Mouse (Mus musculus) kidney, embryonic 16.5 days (tissue): ENCODE data around the gene Neurl4. TPM values are rescaled to one million over a fixed set of nuclear protein-coding genes. Genes with fewer than 3 reads are reported as not detected.

Experiments
- ATAC-seq: fragments of 200-750 bp; cut with Nextera tagmentation; 2 replicates; pipeline ENCODE4 v1.8.0; 2017; ENCODE audit warnings: moderate TSS enrichment; ENCODE audit not compliant: low FRiP score, low TSS enrichment
- H3K27ac ChIP-seq: fragments of 300-500 bp; sonication (generic); 2 replicates; pipeline ENCODE4 v1.5.1; 2014; ENCODE audit warnings: low read length
- H3K27me3 ChIP-seq: fragments of 300-500 bp; sonication (generic); 2 replicates; pipeline ENCODE4 v1.6.1; 2014; ENCODE audit warnings: low read length, control low read depth, mixed read lengths; ENCODE audit not compliant: insufficient read depth
- H3K36me3 ChIP-seq: fragments of 300-500 bp; sonication (generic); 2 replicates; pipeline ENCODE4 v1.6.1; 2014; ENCODE audit warnings: low read length, control low read depth, mixed read lengths; ENCODE audit not compliant: insufficient read depth
- H3K4me1 ChIP-seq: fragments of 300-500 bp; sonication (generic); 2 replicates; pipeline ENCODE4 v1.6.1; 2014; ENCODE audit warnings: low read length, control low read depth, mixed read lengths; ENCODE audit not compliant: insufficient read depth
- H3K4me2 ChIP-seq: fragments of 300-500 bp; sonication (generic); replicated peaks from 2 replicates; pipeline ENCODE4 v1.6.1; 2014; ENCODE audit warnings: low read depth, low read length
- H3K4me3 ChIP-seq: fragments of 300-500 bp; sonication (generic); 2 replicates; pipeline ENCODE4 v1.5.1; 2014; ENCODE audit warnings: mild to moderate bottlenecking, low read length
- H3K9ac ChIP-seq: fragments of 300-500 bp; sonication (generic); replicated peaks from 2 replicates; pipeline ENCODE4 v1.6.1; 2014; ENCODE audit warnings: low read length
- H3K9me3 ChIP-seq: fragments of 300-500 bp; sonication (generic); 2 replicates; pipeline ENCODE4 v1.6.1; 2016; ENCODE audit warnings: low read length, control low read depth
- WGBS: fragments of 180-500 bp; shearing (Covaris S2); extraction: QIAGEN DNeasy Blood & Tissue Kit; methylation state at CpG from one replicate; pipeline ENCODE4 v1.1.7; 2014; 5-methylcytosine and 5-hydroxymethylcytosine counted together
- polyA plus RNA-seq: library from polyadenylated mRNA; unstranded; fragments of >200 nt; fragmentation: Nextera tagmentation; extraction: Ambion mirVana; gene quantifications from 2 replicates; pipeline ENCODE4 v1.2.1, GENCODE M21; 2015

The Neurl4 gene
- polyA plus RNA-seq, 1 experiment from 2014 or later: 12.8 TPM

- H3K27me3 ChIP-seq: no peaks in the 10 kb centered on the region
- H3K4me1 ChIP-seq: no peaks in the 10 kb centered on the region
- H3K9me3 ChIP-seq: no peaks in the 10 kb centered on the region
- 91% methylated on average over 2 of the region's 2 CpGs for WGBS
- no peak overlapping the region for H3K27ac ChIP-seq
- ATAC-seq: no peak
- no peak overlapping the region for H3K4me3 ChIP-seq
- H3K36me3 ChIP-seq: no peaks in the 10 kb centered on the region
- H3K9ac ChIP-seq: no peak overlapping the region
- no peak overlapping the region for H3K4me2 ChIP-seq
Measured at GRCm38 (mm10) chr11:69870289-69871069, 30.4 kb upstream of the Neurl4 start.

DNA sequence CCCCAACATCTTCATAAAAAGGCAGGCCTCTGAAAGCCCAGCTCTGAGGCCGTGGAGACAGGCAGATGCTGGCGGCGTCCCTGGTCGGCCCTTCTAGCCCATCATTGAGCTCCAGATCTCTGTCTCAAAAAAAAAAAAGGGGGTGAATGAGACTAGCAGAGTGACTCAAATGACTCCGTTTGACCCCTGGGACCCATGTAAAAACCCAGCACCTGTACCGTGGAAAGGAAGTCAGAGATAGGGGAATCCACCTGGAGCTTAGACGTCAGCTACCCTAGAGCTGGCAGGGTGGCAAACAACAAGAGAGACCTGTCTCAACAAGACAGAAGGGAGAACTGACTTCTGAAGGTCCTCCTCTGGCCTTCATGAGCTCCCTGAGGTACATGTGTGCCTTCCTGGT, 29.1 kb upstream of the Neurl4 start:
- Histone ChIP-seq H3K27me3 (no peaks in the 10 kb centered on the region), H3K9me3 (no peaks in the 10 kb centered on the region), H3K36me3 (no peaks in the 10 kb centered on the region), H3K9ac (no peak overlapping the region), H3K4me3 (no peak overlapping the region), H3K4me1 (peaks cover 12% of the 10 kb centered on the region; the same call in 1 of the 2 replicates), H3K27ac (no peak overlapping the region), H3K4me2 (no peak overlapping the region)
- ATAC-seq: no peak
- 90% methylated on average over 7 of the region's 7 CpGs for WGBS

GRCm38 (mm10) chr11:69872451-69872850, 28.4 kb upstream of the Neurl4 start:
- Histone ChIP-seq H3K4me2 (no peak overlapping the region), H3K36me3 (no peaks in the 10 kb centered on the region), H3K4me3 (no peak overlapping the region), H3K9ac (no peak overlapping the region), H3K27me3 (no peaks in the 10 kb centered on the region), H3K9me3 (no peaks in the 10 kb centered on the region), H3K27ac (no peak overlapping the region), H3K4me1 (peaks cover 17% of the 10 kb centered on the region)
- ATAC-seq: no peak
- WGBS: 57% methylated on average over 4 of the region's 4 CpGs

DNA sequence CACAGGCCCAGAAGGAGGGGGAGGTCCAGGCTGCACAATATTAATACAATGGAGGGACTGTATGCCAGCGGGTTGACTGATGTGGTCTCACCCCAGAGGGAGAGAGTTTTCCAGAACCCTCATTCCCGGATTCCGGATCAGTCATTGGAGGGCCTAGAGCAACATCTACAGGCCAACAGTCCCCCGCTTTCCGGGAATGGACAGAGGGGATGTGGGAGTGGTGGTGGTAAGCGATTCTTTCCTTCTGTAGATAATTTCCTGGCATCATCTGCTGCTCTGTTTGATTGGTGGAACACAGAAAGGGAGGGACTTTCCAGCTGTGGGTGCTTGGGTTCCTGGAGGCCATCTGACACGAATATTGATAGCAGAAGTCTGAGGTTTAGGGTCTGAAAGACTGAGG, 24.7 kb upstream of the Neurl4 start:
- H3K4me3 ChIP-seq: no peak overlapping the region
- H3K27ac ChIP-seq: peak overlapping the region; percentile 46; the same call in 1 of the 2 replicates
- no peaks in the 10 kb centered on the region for H3K27me3 ChIP-seq
- no peak overlapping the region for H3K4me2 ChIP-seq
- no peak for ATAC-seq
- peaks cover 44% of the 10 kb centered on the region for H3K4me1 ChIP-seq
- H3K9ac ChIP-seq: no peak overlapping the region
- no peaks in the 10 kb centered on the region for H3K36me3 ChIP-seq
- 58% methylated on average over 7 of the region's 7 CpGs for WGBS
- no peaks in the 10 kb centered on the region for H3K9me3 ChIP-seq

DNA sequence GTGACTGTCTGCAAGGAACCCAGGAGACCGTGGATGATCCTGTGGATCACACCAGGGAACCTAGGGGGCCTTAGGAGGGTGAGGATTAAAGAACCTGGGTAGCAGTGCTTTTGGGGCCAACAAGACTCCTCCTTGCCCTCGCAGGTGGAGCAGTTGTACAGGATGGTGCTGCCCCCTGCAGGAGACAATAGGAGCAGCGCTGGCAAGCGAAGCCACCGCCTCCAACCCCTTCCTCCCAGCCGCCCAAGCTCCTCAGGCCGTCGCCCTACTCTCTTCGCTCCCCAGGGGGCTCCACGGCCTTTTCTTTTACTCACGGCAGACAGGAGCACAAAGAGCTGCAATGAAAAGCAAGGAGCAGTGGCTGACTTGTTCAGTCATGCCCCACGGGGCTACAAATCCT, 24.0 kb upstream of the Neurl4 start:
- Histone ChIP-seq H3K9ac (no peak overlapping the region; the same call in 1 of the 2 replicates), H3K4me3 (peak overlapping the region; percentile 7; the same call in 1 of the 2 replicates), H3K36me3 (no peaks in the 10 kb centered on the region), H3K9me3 (no peaks in the 10 kb centered on the region), H3K27me3 (no peaks in the 10 kb centered on the region), H3K4me1 (peaks cover 46% of the 10 kb centered on the region), H3K27ac (peak overlapping the region; percentile 33; the same call in 1 of the 2 replicates), H3K4me2 (peak overlapping the region; percentile 30)
- WGBS: 4% methylated on average over 12 of the region's 12 CpGs
- peak; percentile 5; the same call in 1 of the 2 replicates for ATAC-seq

DNA sequence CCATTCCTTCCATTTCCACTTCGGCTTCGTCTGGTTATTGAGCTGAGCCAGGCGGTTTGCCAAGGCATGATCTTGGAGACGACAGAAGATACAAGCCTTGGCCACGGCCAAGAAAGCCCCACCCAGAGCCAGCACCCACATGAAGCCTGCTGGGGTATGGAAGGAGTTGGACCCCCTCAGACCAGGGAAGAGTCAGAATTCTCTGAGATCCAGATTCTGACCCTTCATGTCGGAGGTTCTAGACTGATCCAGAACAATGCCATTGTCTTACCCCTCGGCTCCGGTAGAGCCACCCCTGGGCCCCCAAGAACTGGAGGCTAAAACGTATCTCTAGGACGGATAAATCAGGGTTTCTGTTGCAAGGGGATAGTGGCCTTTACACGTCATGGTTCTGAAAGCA, 23.0 kb upstream of the Neurl4 start, which contains the start of gene Tmem95:
Tmem95 (minus strand) TSS at position 141 of the 400 bp plus-strand sequence.
- ATAC-seq: no peak
- H3K27me3 ChIP-seq: no peaks in the 10 kb centered on the region
- H3K9me3 ChIP-seq: no peaks in the 10 kb centered on the region
- peak within 1 kb of the TSS; percentile 55 for H3K4me2 ChIP-seq
- H3K36me3 ChIP-seq: no peaks in the 10 kb centered on the region
- H3K9ac ChIP-seq: peak within 1 kb of the TSS; percentile 32
- WGBS: 91% methylated on average over 11 of the region's 11 CpGs
- peaks cover 52% of the 10 kb centered on the region for H3K4me1 ChIP-seq
- H3K4me3 ChIP-seq: peak within 1 kb of the TSS; percentile 7; the same call in 1 of the 2 replicates
- no peak within 1 kb of the TSS for H3K27ac ChIP-seq

- no peak overlapping the region for H3K9ac ChIP-seq
Measured at GRCm38 (mm10) chr11:69878399-69878798, 22.5 kb upstream of the Neurl4 start.

GRCm38 (mm10) chr11:69878952-69879351, 21.9 kb upstream of the Neurl4 start:
- 85% methylated on average over 6 of the region's 6 CpGs for WGBS
- H3K27me3 ChIP-seq: no peaks in the 10 kb centered on the region
- H3K4me1 ChIP-seq: peaks cover 52% of the 10 kb centered on the region
- H3K9ac ChIP-seq: peak overlapping the region; percentile 63
- no peak overlapping the region for H3K27ac ChIP-seq
- H3K36me3 ChIP-seq: no peaks in the 10 kb centered on the region
- H3K4me3 ChIP-seq: peak overlapping the region; percentile 65
- peak overlapping the region; percentile 55 for H3K4me2 ChIP-seq
- no peaks in the 10 kb centered on the region for H3K9me3 ChIP-seq
- ATAC-seq: no peak

More at GRCm38 (mm10) chr11:69878399-69878798, 22.5 kb upstream of the Neurl4 start:
- Histone ChIP-seq H3K27me3 (no peaks in the 10 kb centered on the region), H3K4me1 (peaks cover 52% of the 10 kb centered on the region), H3K36me3 (no peaks in the 10 kb centered on the region), H3K27ac (no peak overlapping the region), H3K9me3 (no peaks in the 10 kb centered on the region), H3K4me3 (0 out of 2 replicates have a peak overlapping the region, but pooled peaks have one; percentile 3), H3K4me2 (peak overlapping the region; percentile 27; the same call in 1 of the 2 replicates)
- WGBS: 86% methylated on average over 3 of the region's 3 CpGs
- ATAC-seq: no peak

GRCm38 (mm10) chr11:69879711-69880110, 21.2 kb upstream of the Neurl4 start:
- 45% methylated on average over 15 of the region's 15 CpGs for WGBS
- peak overlapping the region; percentile 55 for H3K4me2 ChIP-seq
- H3K27ac ChIP-seq: peak overlapping the region; percentile 98; the same call in 1 of the 2 replicates
- peak overlapping the region; percentile 63 for H3K9ac ChIP-seq
- peaks cover 52% of the 10 kb centered on the region for H3K4me1 ChIP-seq
- H3K4me3 ChIP-seq: peak overlapping the region; percentile 65
- no peak for ATAC-seq
- H3K9me3 ChIP-seq: no peaks in the 10 kb centered on the region
- H3K27me3 ChIP-seq: no peaks in the 10 kb centered on the region
- H3K36me3 ChIP-seq: no peaks in the 10 kb centered on the region

- WGBS: 0% methylated on average over 18 of the region's 18 CpGs
- peak overlapping the region; percentile 55 for H3K4me2 ChIP-seq
- H3K4me1 ChIP-seq: peaks cover 52% of the 10 kb centered on the region
- no peaks in the 10 kb centered on the region for H3K27me3 ChIP-seq
- peak; percentile 49; the same call in 1 of the 2 replicates for ATAC-seq
- H3K36me3 ChIP-seq: no peaks in the 10 kb centered on the region
- peak overlapping the region; percentile 98 for H3K27ac ChIP-seq
- peak overlapping the region; percentile 63 for H3K9ac ChIP-seq
- H3K4me3 ChIP-seq: peak overlapping the region; percentile 65
- no peaks in the 10 kb centered on the region for H3K9me3 ChIP-seq
Measured at GRCm38 (mm10) chr11:69880506-69880852, 20.4 kb upstream of the Neurl4 start.
